Mouse (Mus musculus): ENCODE measurements around the gene Col4a2. TPM values are rescaled to one million over a fixed set of nuclear protein-coding genes. Genes with fewer than 3 reads are reported as not detected.

Col4a2 gene
- polyA plus RNA-seq, 1 experiment from 2014 or later, result 52.5 TPM

GRCm38 (mm10) chr8:11333746-11334145 is 21.1 kb downstream of the Col4a2 start:
- peaks cover 13% of the 10 kb centered on the region; the same call in 1 of the 2 replicates for H3K4me1 ChIP-seq (replicated peaks)
- H3K27me3 ChIP-seq, result no peaks in the 10 kb centered on the region
- H3K4me3 ChIP-seq, result no peak overlapping the region
- no peak overlapping the region for H3K4me2 ChIP-seq
- WGBS, result 79% methylated on average over 6 of the region's 6 CpGs
- H3K36me3 ChIP-seq, result no peaks in the 10 kb centered on the region
- no peaks in the 10 kb centered on the region for H3K9me3 ChIP-seq
- no peak overlapping the region for H3K9ac ChIP-seq
- ATAC-seq (ENCODE audit: low read depth), result no peak
- no peak overlapping the region for H3K27ac ChIP-seq (replicated peaks)

- H3K4me2 ChIP-seq, result no peak overlapping the region
- H3K4me3 ChIP-seq, result no peak overlapping the region
- 87% methylated on average over 3 of the region's 3 CpGs for WGBS
- peaks cover 13% of the 10 kb centered on the region; the same call in 1 of the 2 replicates for H3K4me1 ChIP-seq (replicated peaks)
- H3K36me3 ChIP-seq, result no peaks in the 10 kb centered on the region
- H3K27me3 ChIP-seq, result no peaks in the 10 kb centered on the region
- no peak overlapping the region for H3K9ac ChIP-seq
- H3K9me3 ChIP-seq, result no peaks in the 10 kb centered on the region
- ATAC-seq (ENCODE audit: low read depth), result no peak
- no peak overlapping the region for H3K27ac ChIP-seq (replicated peaks)
Observed at GRCm38 (mm10) chr8:11334493-11334892, 21.9 kb downstream of the Col4a2 start.

- Histone ChIP-seq H3K9ac (no peak overlapping the region), H3K4me2 (no peak overlapping the region), H3K9me3 (no peaks in the 10 kb centered on the region), H3K4me1 (replicated peaks) (peaks cover 13% of the 10 kb centered on the region; the same call in 1 of the 2 replicates), H3K36me3 (no peaks in the 10 kb centered on the region), H3K27ac (replicated peaks) (no peak overlapping the region), H3K4me3 (no peak overlapping the region), H3K27me3 (no peaks in the 10 kb centered on the region)
- WGBS, result 84% methylated on average over 4 of the region's 4 CpGs
- no peak for ATAC-seq (ENCODE audit: low read depth)
Observed at GRCm38 (mm10) chr8:11335238-11335637, 22.6 kb downstream of the Col4a2 start.

GRCm38 (mm10) chr8:11336346-11336745 is 23.7 kb downstream of the Col4a2 start:
- Histone ChIP-seq H3K9ac (no peak overlapping the region), H3K27me3 (no peaks in the 10 kb centered on the region), H3K36me3 (no peaks in the 10 kb centered on the region), H3K4me3 (no peak overlapping the region), H3K9me3 (no peaks in the 10 kb centered on the region), H3K27ac (replicated peaks) (peak overlapping the region; percentile 42; the same call in 1 of the 2 replicates), H3K4me1 (replicated peaks) (peaks cover 7% of the 10 kb centered on the region; the same call in 1 of the 2 replicates), H3K4me2 (no peak overlapping the region)
- ATAC-seq (ENCODE audit: low read depth), result no peak
- 76% methylated on average over 5 of the region's 5 CpGs for WGBS

GRCm38 (mm10) chr8:11337642-11338041 is 25.0 kb downstream of the Col4a2 start:
- Histone ChIP-seq H3K9ac (no peak overlapping the region), H3K4me3 (no peak overlapping the region), H3K36me3 (no peaks in the 10 kb centered on the region), H3K4me1 (replicated peaks) (peaks cover 7% of the 10 kb centered on the region; the same call in 1 of the 2 replicates), H3K4me2 (no peak overlapping the region), H3K9me3 (no peaks in the 10 kb centered on the region), H3K27ac (replicated peaks) (no peak overlapping the region), H3K27me3 (no peaks in the 10 kb centered on the region)
- no peak for ATAC-seq (ENCODE audit: low read depth)
- 86% methylated on average over 10 of the region's 10 CpGs for WGBS

GRCm38 (mm10) chr8:11338507-11338906 is 25.9 kb downstream of the Col4a2 start:
- Histone ChIP-seq H3K27ac (replicated peaks) (no peak overlapping the region), H3K36me3 (no peaks in the 10 kb centered on the region), H3K4me1 (replicated peaks) (peaks cover 11% of the 10 kb centered on the region; the same call in 1 of the 2 replicates), H3K4me3 (no peak overlapping the region), H3K4me2 (no peak overlapping the region), H3K9me3 (no peaks in the 10 kb centered on the region), H3K27me3 (no peaks in the 10 kb centered on the region), H3K9ac (no peak overlapping the region)
- 89% methylated on average over 9 of the region's 9 CpGs for WGBS
- no peak for ATAC-seq (ENCODE audit: low read depth)

- 0 out of 2 replicates have a peak overlapping the region, but pooled peaks have one; percentile 7 for H3K27ac ChIP-seq (replicated peaks)
- H3K4me1 ChIP-seq (replicated peaks), result peaks cover 16% of the 10 kb centered on the region; the same call in 1 of the 2 replicates
- no peak for ATAC-seq (ENCODE audit: low read depth)
- H3K9ac ChIP-seq, result no peak overlapping the region
- H3K9me3 ChIP-seq, result no peaks in the 10 kb centered on the region
- no peak overlapping the region for H3K4me2 ChIP-seq
- no peak overlapping the region for H3K4me3 ChIP-seq
- no peaks in the 10 kb centered on the region for H3K36me3 ChIP-seq
- 71% methylated on average over 12 of the region's 12 CpGs for WGBS
- H3K27me3 ChIP-seq, result no peaks in the 10 kb centered on the region
Observed at GRCm38 (mm10) chr8:11340310-11341110, 27.9 kb downstream of the Col4a2 start.

GRCm38 (mm10) chr8:11341111-11341566 is 28.5 kb downstream of the Col4a2 start:
- Histone ChIP-seq H3K36me3 (no peaks in the 10 kb centered on the region), H3K4me1 (replicated peaks) (peaks cover 16% of the 10 kb centered on the region; the same call in 1 of the 2 replicates), H3K27ac (replicated peaks) (0 out of 2 replicates have a peak overlapping the region, but pooled peaks have one; percentile 7), H3K4me2 (no peak overlapping the region), H3K9ac (no peak overlapping the region), H3K27me3 (no peaks in the 10 kb centered on the region), H3K4me3 (no peak overlapping the region), H3K9me3 (no peaks in the 10 kb centered on the region)
- 82% methylated on average over 3 of the region's 3 CpGs for WGBS
- no peak for ATAC-seq (ENCODE audit: low read depth)

GRCm38 (mm10) chr8:11344459-11344858 is 31.9 kb downstream of the Col4a2 start:
- H3K4me2 ChIP-seq, result no peak overlapping the region
- no peak overlapping the region for H3K4me3 ChIP-seq
- no peaks in the 10 kb centered on the region for H3K36me3 ChIP-seq
- H3K27me3 ChIP-seq, result no peaks in the 10 kb centered on the region
- H3K9me3 ChIP-seq, result no peaks in the 10 kb centered on the region
- H3K4me1 ChIP-seq (replicated peaks), result peaks cover 10% of the 10 kb centered on the region; the same call in 1 of the 2 replicates
- no peak overlapping the region for H3K27ac ChIP-seq (replicated peaks)
- WGBS, result 86% methylated on average over 9 of the region's 9 CpGs
- ATAC-seq (ENCODE audit: low read depth), result no peak
- no peak overlapping the region for H3K9ac ChIP-seq

GRCm38 (mm10) chr8:11346225-11346624 is 33.6 kb downstream of the Col4a2 start:
- no peak overlapping the region for H3K27ac ChIP-seq (replicated peaks)
- no peak overlapping the region for H3K4me3 ChIP-seq
- no peak overlapping the region for H3K9ac ChIP-seq
- 88% methylated on average over 10 of the region's 10 CpGs for WGBS
- no peak overlapping the region for H3K4me2 ChIP-seq
- no peaks in the 10 kb centered on the region for H3K36me3 ChIP-seq
- ATAC-seq (ENCODE audit: low read depth), result no peak
- peaks cover 10% of the 10 kb centered on the region; the same call in 1 of the 2 replicates for H3K4me1 ChIP-seq (replicated peaks)
- H3K9me3 ChIP-seq, result no peaks in the 10 kb centered on the region
- H3K27me3 ChIP-seq, result no peaks in the 10 kb centered on the region

- Histone ChIP-seq H3K4me1 (replicated peaks) (peaks cover 10% of the 10 kb centered on the region; the same call in 1 of the 2 replicates), H3K36me3 (no peaks in the 10 kb centered on the region), H3K27me3 (no peaks in the 10 kb centered on the region), H3K9ac (no peak overlapping the region), H3K4me3 (no peak overlapping the region), H3K4me2 (no peak overlapping the region), H3K9me3 (no peaks in the 10 kb centered on the region), H3K27ac (replicated peaks) (no peak overlapping the region)
- 85% methylated on average over 9 of the region's 9 CpGs for WGBS
- no peak for ATAC-seq (ENCODE audit: low read depth)
Observed at GRCm38 (mm10) chr8:11347699-11348098, 35.1 kb downstream of the Col4a2 start.

- no peak overlapping the region for H3K9ac ChIP-seq
- H3K4me2 ChIP-seq, result no peak overlapping the region
- no peak for ATAC-seq (ENCODE audit: low read depth)
- no peaks in the 10 kb centered on the region for H3K9me3 ChIP-seq
- no peak overlapping the region for H3K4me3 ChIP-seq
- H3K4me1 ChIP-seq (replicated peaks), result peaks cover 5% of the 10 kb centered on the region; the same call in 1 of the 2 replicates
- no peaks in the 10 kb centered on the region for H3K27me3 ChIP-seq
- 85% methylated on average over 11 of the region's 11 CpGs for WGBS
- H3K36me3 ChIP-seq, result no peaks in the 10 kb centered on the region
- no peak overlapping the region for H3K27ac ChIP-seq (replicated peaks)
Observed at GRCm38 (mm10) chr8:11348622-11349021, 36.0 kb downstream of the Col4a2 start.

Data from neural tube, embryonic 13.5 days (tissue).